ENCODE assay signal across 11 mouse cellular contexts in genomic region chr5:151127298-151127717, GRCm38 (mm10).
DNase-seq lines count a peak whose midpoint lies in the region; ATAC-seq and TF ChIP-seq lines count a peak whose summit lies in the region.
"Had no signal": no experiment of that assay in that cellular context is flagged by ENCODE, and none has a peak within 500 bp of the region (broad histone marks: within the 10 kb centered on the region; RNA-seq: fewer than 3 reads in every experiment).

No protein-coding gene starts in this region.

- H3K9me3 ChIP-seq in midbrain, postnatal 0 days (ENCODE audit: low read length) = no peaks in the 10 kb centered on the region
- no peaks in the 10 kb centered on the region for H3K9me3 ChIP-seq in midbrain, embryonic 10.5 days (replicated peaks)
- H3K9me3 ChIP-seq in limb, embryonic 12.5 days = no peaks in the 10 kb centered on the region

- no peak overlapping the region for H3K4me2 ChIP-seq in midbrain, postnatal 0 days (ENCODE audit: low read depth, low read length, poor library complexity, severe bottlenecking)
- H3K4me2 ChIP-seq in limb, embryonic 12.5 days = peak overlapping the region; percentile 27

- H3K4me1 ChIP-seq in midbrain, postnatal 0 days (ENCODE audit: insufficient read depth, low read length) = no peaks in the 10 kb centered on the region
- no peaks in the 10 kb centered on the region for H3K4me1 ChIP-seq in midbrain, embryonic 10.5 days
- peaks cover 25% of the 10 kb centered on the region for H3K4me1 ChIP-seq in limb, embryonic 12.5 days (replicated peaks)

- WGBS in midbrain, postnatal 0 days = 62% methylated on average over 6 of the region's 6 CpGs
- 70% methylated on average over 6 of the region's 6 CpGs for WGBS in midbrain, embryonic 10.5 days
- WGBS in limb, embryonic 12.5 days = 52% methylated on average over 6 of the region's 6 CpGs

- intact Hi-C loops in heart, postnatal 25 days (cut with DNase I) = loop anchor here (2.0 kb wide), 1 partner anchor 19 kb away; no protein-coding TSS in a partner anchor

- no peak overlapping the region for H3K27ac ChIP-seq in midbrain, postnatal 0 days (ENCODE audit: low read depth, low read length)
- no peak overlapping the region for H3K27ac ChIP-seq in midbrain, embryonic 10.5 days (replicated peaks)
- H3K27ac ChIP-seq in limb, embryonic 12.5 days = peak overlapping the region; percentile 62
- H3K27ac ChIP-seq: liver, embryonic 14.5 days had no signal

- H3K9ac ChIP-seq in midbrain, postnatal 0 days (replicated peaks; ENCODE audit: low read length, poor library complexity, severe bottlenecking) = no peak overlapping the region
- H3K9ac ChIP-seq in limb, embryonic 12.5 days (replicated peaks) = no peak overlapping the region; the same call in 1 of the 2 replicates
- H3K9ac ChIP-seq: liver, embryonic 14.5 days had no signal

- no peak overlapping the region for H3K4me3 ChIP-seq in midbrain, postnatal 0 days (ENCODE audit: low read depth, low read length)
- H3K4me3 ChIP-seq in midbrain, embryonic 10.5 days = no peak overlapping the region
- no peak overlapping the region for H3K4me3 ChIP-seq in limb, embryonic 12.5 days (replicated peaks)

- DNase-seq in heart, adult 11 months = peak; percentile 93
- DNase-seq in heart, postnatal 25 days (ENCODE audit: low spot score) = no peak
- DNase-seq in midbrain, postnatal 0 days (ENCODE audit: low spot score) = peak; percentile 13
- no peak for DNase-seq in midbrain, embryonic 10.5 days (ENCODE audit: low spot score)
- no peak for DNase-seq in thymus, postnatal 10 days (ENCODE audit: low spot score in 2 of 2)
- DNase-seq in right cerebral cortex, postnatal 10 days (ENCODE audit: low spot score in 2 of 2) = no peak
- DNase-seq: thymus, postnatal 14 days had no signal

- H3K36me3 ChIP-seq in midbrain, postnatal 0 days (ENCODE audit: insufficient read depth, low read length) = no peaks in the 10 kb centered on the region
- no peaks in the 10 kb centered on the region for H3K36me3 ChIP-seq in midbrain, embryonic 10.5 days
- H3K36me3 ChIP-seq in limb, embryonic 12.5 days = no peaks in the 10 kb centered on the region

- no peak for TF ChIP-seq CTCF in midbrain, postnatal 0 days (IDR thresholded peaks at IDR 0.05)

- ATAC-seq in midbrain, postnatal 0 days (ENCODE audit: low FRiP score) = no peak
- no peak for ATAC-seq in limb, embryonic 12.5 days (ENCODE audit: insufficient number of reproducible peaks, insufficient read depth, low FRiP score, low TSS enrichment, low read depth)
- ATAC-seq in granulocyte monocyte progenitor cell, adult 5-6 weeks (replicated peaks; ENCODE audit: poor library complexity, severe bottlenecking) = no peak
- ATAC-seq: CD4-positive, CD25-positive, alpha-beta regulatory T cell, adult 4 months had no signal

- H3K27me3 ChIP-seq in midbrain, postnatal 0 days (ENCODE audit: insufficient read depth, low read length) = no peaks in the 10 kb centered on the region
- no peaks in the 10 kb centered on the region for H3K27me3 ChIP-seq in midbrain, embryonic 10.5 days (ENCODE audit: low read depth, poor library complexity, severe bottlenecking)
- H3K27me3 ChIP-seq in limb, embryonic 12.5 days = no peaks in the 10 kb centered on the region

Comparison
In these comparisons a context has a peak if more than half of its experiments do, and no peak if none do; other contexts are left out.
1. DNase-seq: peak in heart, adult 11 months (single experiment) and midbrain, postnatal 0 days (single experiment); none in heart, postnatal 25 days (single experiment), midbrain, embryonic 10.5 days (single experiment), thymus, postnatal 10 days (0 of 2) and right cerebral cortex, postnatal 10 days (0 of 2).